Mouse (Mus musculus) myocyte (in vitro differentiated cells): ENCODE measurements around the gene Pard3b. TPM values are rescaled to one million over a fixed set of nuclear protein-coding genes. Genes with fewer than 3 reads are reported as not detected.

ENCODE experiments used
- H3K27me3 ChIP-seq: one replicate; pipeline ENCODE4 v1.6.1; 2011; ENCODE audit not compliant: control insufficient read depth, insufficient read depth, insufficient read length
- H3K36me3 ChIP-seq: one replicate; pipeline ENCODE4 v1.6.1; 2011; ENCODE audit not compliant: control insufficient read depth, insufficient read depth
- H3K4me2 ChIP-seq: one replicate; pipeline ENCODE4 v1.6.1; 2011; ENCODE audit warnings: low read depth, control low read depth
- H3K4me3 ChIP-seq: one replicate; pipeline ENCODE4 v1.5.1; 2011; ENCODE audit warnings: mild to moderate bottlenecking, control low read depth, moderate library complexity
- H3K79me2 ChIP-seq: one replicate; pipeline ENCODE4 v1.6.1; 2011; ENCODE audit not compliant: control insufficient read depth, insufficient read depth
- H3ac ChIP-seq: one replicate; pipeline ENCODE4 v1.6.1; 2011; ENCODE audit not compliant: control insufficient read depth, insufficient read length
- CEBPB ChIP-seq: IDR thresholded peaks from 2 replicates; pipeline ENCODE4 v1.6.1; 2011; ENCODE audit warnings: mild to moderate bottlenecking, moderate library complexity; ENCODE audit not compliant: poor library complexity, insufficient read depth, severe bottlenecking
- E2F4 ChIP-seq: IDR thresholded peaks from one replicate; pipeline ENCODE4 v1.6.1; 2011; ENCODE audit warnings: mild to moderate bottlenecking, control low read depth, moderate library complexity; ENCODE audit not compliant: insufficient read depth
- MAX ChIP-seq: IDR thresholded peaks from one replicate; pipeline ENCODE4 v1.6.1; 2011; ENCODE audit warnings: low read depth, mild to moderate bottlenecking, control low read depth
- MYOD1 ChIP-seq, 3 experiments: IDR thresholded peaks; one replicate each; pipeline ENCODE4 v1.6.1; 2011; ENCODE audit warnings: control low read depth in 2 of 3, low read depth in 2 of 3, mild to moderate bottlenecking in 2 of 3, moderate library complexity in 1 of 3; ENCODE audit not compliant: insufficient read length in 2 of 3, control insufficient read depth in 1 of 3
- MYOG ChIP-seq, 3 experiments: IDR thresholded peaks; one replicate each; pipeline ENCODE4 v1.6.1; 2011; ENCODE audit warnings: control low read depth in 2 of 3, low read depth in 2 of 3, mild to moderate bottlenecking in 2 of 3; ENCODE audit not compliant: insufficient read length in 2 of 3, control insufficient read depth in 1 of 3, insufficient read depth in 1 of 3
- POLR2A ChIP-seq: IDR thresholded peaks from one replicate; pipeline ENCODE4 v1.6.1; 2011; ENCODE audit warnings: low read depth, mild to moderate bottlenecking, control low read depth, moderate library complexity; ENCODE audit not compliant: insufficient read length
- POLR2AphosphoS2 ChIP-seq: IDR thresholded peaks from one replicate; pipeline ENCODE4 v1.6.1; 2011; ENCODE audit warnings: low read depth, control low read depth; ENCODE audit not compliant: insufficient read length
- REST ChIP-seq: IDR thresholded peaks from one replicate; pipeline ENCODE4 v1.6.1; 2011; ENCODE audit warnings: mild to moderate bottlenecking, control low read depth, moderate library complexity; ENCODE audit not compliant: insufficient read depth, insufficient read length
- SRF ChIP-seq: IDR thresholded peaks from one replicate; pipeline ENCODE4 v1.6.1; 2011; ENCODE audit warnings: low read depth; ENCODE audit not compliant: control insufficient read depth, insufficient read length
- TCF12 ChIP-seq: IDR thresholded peaks from one replicate; pipeline ENCODE4 v1.6.1; 2011; ENCODE audit warnings: mild to moderate bottlenecking, control low read depth; ENCODE audit not compliant: poor library complexity, insufficient read depth, severe bottlenecking
- TCF3 ChIP-seq: IDR thresholded peaks from one replicate; pipeline ENCODE4 v1.6.1; 2011; ENCODE audit warnings: low read depth, control low read depth; ENCODE audit not compliant: insufficient read length
- USF1 ChIP-seq: IDR thresholded peaks from one replicate; pipeline ENCODE4 v1.6.1; 2011; ENCODE audit warnings: low read depth, mild to moderate bottlenecking, control low read depth, moderate library complexity
- polyA plus RNA-seq: library from polyadenylated mRNA; unstranded; fragments of >200 nt; fragmentation: generic; extraction: Trizol; gene quantifications from one replicate; pipeline ENCODE4 v1.2.1, GENCODE M21; 2012; ENCODE audit warnings: missing spikeins

The Pard3b gene
- polyA plus RNA-seq, 1 experiment, result 0.17 TPM

DNA sequence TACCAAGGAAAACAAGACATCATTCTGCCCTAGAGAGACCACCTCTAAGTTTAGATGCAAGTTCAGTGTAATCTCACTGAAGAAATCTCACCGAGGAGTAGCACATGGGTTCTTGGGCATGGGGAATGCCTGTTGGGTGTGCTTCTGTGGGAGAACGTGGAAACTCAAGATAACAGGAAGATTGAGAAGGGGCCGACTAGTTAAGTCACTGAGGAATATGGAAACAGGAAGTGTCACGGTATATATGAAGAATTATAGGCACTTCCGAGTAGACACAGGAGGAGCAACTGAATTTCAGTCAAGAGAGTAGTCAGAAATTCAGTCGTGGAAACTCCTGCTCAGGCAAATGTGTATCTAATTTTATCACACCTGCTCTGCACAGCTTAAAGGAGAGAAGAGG is 644.2 kb downstream of the Pard3b start:
- no peaks in the 10 kb centered on the region for H3K27me3 ChIP-seq
- no peak for TF ChIP-seq TCF3
- no peak for TF ChIP-seq SRF
- no peak for TF ChIP-seq USF1
- TF ChIP-seq MYOD1 (IDR thresholded peaks at IDR 0.05; ENCODE audit: control insufficient read depth in 1 of 3, insufficient read length in 2 of 3, low read depth in 2 of 3), result no peak
- no peak for TF ChIP-seq POLR2AphosphoS2
- TF ChIP-seq TCF12, result no peak
- no peak for TF ChIP-seq MYOG (IDR thresholded peaks at IDR 0.05; ENCODE audit: control insufficient read depth in 1 of 3, insufficient read depth in 1 of 3, insufficient read length in 2 of 3, low read depth in 2 of 3)
- no peak for TF ChIP-seq MAX
- TF ChIP-seq CEBPB, result no peak
- no peak for TF ChIP-seq REST
- no peak overlapping the region for H3ac ChIP-seq
- no peak overlapping the region for H3K4me3 ChIP-seq
- no peak overlapping the region for H3K4me2 ChIP-seq
- H3K36me3 ChIP-seq, result no peaks in the 10 kb centered on the region
- no peaks in the 10 kb centered on the region for H3K79me2 ChIP-seq

DNA sequence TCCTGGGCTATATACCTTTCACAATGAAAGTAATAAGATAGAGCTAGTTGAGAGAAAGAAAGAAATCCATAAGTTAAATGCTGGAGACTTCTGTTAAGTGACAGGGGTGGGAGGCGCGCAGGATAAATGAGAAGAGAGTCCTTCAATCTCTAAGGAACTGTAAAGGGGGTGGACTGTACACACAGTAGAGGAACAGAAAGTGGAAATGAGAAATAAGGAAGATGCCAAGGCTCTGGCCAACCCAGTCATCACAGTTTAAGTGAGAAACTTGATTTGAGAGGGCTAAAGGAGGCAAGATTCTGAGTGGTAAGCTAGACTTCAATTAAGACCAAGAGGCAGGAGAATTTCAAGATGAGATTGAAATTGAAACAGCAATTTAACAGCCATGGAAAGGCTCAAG is 645.0 kb downstream of the Pard3b start:
- Histone ChIP-seq H3ac (no peak overlapping the region), H3K4me3 (no peak overlapping the region), H3K36me3 (no peaks in the 10 kb centered on the region), H3K27me3 (no peaks in the 10 kb centered on the region), H3K4me2 (no peak overlapping the region), H3K79me2 (no peaks in the 10 kb centered on the region)
- no peak for TF ChIP-seq MYOG (IDR thresholded peaks at IDR 0.05; ENCODE audit: control insufficient read depth in 1 of 3, insufficient read depth in 1 of 3, insufficient read length in 2 of 3, low read depth in 2 of 3)

DNA sequence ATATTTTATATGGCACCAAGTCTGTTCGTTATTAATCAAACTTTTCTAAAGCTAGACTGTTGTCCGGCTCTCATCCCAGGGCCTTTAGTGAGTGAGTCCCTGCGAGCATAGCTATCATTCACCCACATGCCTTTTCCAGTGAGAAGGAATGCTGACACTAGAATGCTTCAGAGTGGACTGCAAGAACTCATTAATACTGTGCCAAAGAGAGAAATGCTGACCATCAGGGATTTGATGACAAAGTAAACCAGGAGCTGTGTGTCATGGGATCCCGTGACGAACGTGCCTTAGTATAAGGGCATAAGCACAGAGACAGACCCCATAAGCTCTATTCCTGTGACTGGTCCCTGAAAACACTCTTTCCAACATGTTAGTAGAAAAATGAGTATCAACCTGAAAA is 670.8 kb downstream of the Pard3b start:
- Histone ChIP-seq H3K79me2 (no peaks in the 10 kb centered on the region), H3ac (no peak overlapping the region), H3K4me2 (no peak overlapping the region), H3K36me3 (no peaks in the 10 kb centered on the region), H3K27me3 (no peaks in the 10 kb centered on the region), H3K4me3 (no peak overlapping the region)
- TF ChIP-seq E2F4 (no peak), REST (no peak), MYOD1 (IDR thresholded peaks at IDR 0.05; ENCODE audit: control insufficient read depth in 1 of 3, insufficient read length in 2 of 3, low read depth in 2 of 3) (no peak)

DNA sequence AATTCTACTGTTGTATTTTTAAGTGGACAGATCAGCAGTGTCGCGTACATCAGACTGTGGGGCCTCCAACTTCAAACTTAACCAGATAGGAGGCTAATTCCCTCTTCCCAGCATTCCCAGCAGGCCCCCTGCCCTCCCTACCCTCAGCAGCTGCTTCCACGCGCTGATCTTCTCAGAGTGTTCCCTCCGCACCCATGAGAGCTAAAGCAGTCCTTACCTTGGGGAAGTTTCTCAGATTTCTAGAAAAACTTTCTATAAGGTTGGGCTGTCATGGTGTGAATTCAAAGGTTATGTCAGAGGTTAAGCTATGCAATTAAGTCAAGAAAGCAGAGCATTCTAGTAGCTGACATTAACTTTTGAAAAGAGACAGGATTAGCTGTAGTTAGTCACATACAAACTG is 686.6 kb downstream of the Pard3b start:
- H3ac ChIP-seq, result no peak overlapping the region
- H3K4me3 ChIP-seq, result no peak overlapping the region
- H3K36me3 ChIP-seq, result no peaks in the 10 kb centered on the region
- no peaks in the 10 kb centered on the region for H3K27me3 ChIP-seq
- H3K4me2 ChIP-seq, result no peak overlapping the region
- no peak for TF ChIP-seq REST
- TF ChIP-seq E2F4, result no peak
- no peak for TF ChIP-seq MAX
- no peak for TF ChIP-seq POLR2A
- no peak for TF ChIP-seq TCF3
- TF ChIP-seq SRF, result no peak
- TF ChIP-seq POLR2AphosphoS2, result no peak
- no peak for TF ChIP-seq TCF12
- TF ChIP-seq MYOG (IDR thresholded peaks at IDR 0.05; ENCODE audit: control insufficient read depth in 1 of 3, insufficient read depth in 1 of 3, insufficient read length in 2 of 3, low read depth in 2 of 3), result no peak
- TF ChIP-seq CEBPB, result no peak
- no peak for TF ChIP-seq USF1
- no peak for TF ChIP-seq MYOD1 (IDR thresholded peaks at IDR 0.05; ENCODE audit: control insufficient read depth in 1 of 3, insufficient read length in 2 of 3, low read depth in 2 of 3)
- no peaks in the 10 kb centered on the region for H3K79me2 ChIP-seq

DNA sequence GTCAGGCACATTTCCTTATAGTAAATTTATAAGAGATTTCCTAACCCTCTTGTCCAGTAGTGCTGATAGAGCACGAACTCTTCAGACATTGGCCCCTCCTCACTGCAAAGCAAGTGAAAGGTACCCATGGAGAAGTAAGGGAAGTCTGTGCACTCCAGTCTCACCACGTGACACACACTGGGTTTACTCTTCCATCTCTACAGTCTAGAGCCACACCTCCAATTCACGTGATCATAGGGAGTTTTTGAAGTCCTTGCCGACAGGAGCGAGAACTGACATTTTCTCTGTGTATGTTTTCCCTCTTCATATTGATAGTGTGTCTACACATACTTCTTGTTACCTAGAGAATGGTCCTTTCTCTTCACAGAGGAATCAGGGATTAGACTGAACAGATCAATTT is 689.1 kb downstream of the Pard3b start:
- no peaks in the 10 kb centered on the region for H3K27me3 ChIP-seq
- no peak overlapping the region for H3K4me2 ChIP-seq
- no peaks in the 10 kb centered on the region for H3K79me2 ChIP-seq
- no peak overlapping the region for H3K4me3 ChIP-seq
- no peak for TF ChIP-seq CEBPB
- no peak for TF ChIP-seq E2F4
- no peak for TF ChIP-seq SRF
- TF ChIP-seq REST, result no peak
- TF ChIP-seq MYOD1 (IDR thresholded peaks at IDR 0.05; ENCODE audit: control insufficient read depth in 1 of 3, insufficient read length in 2 of 3, low read depth in 2 of 3), result no peak
- no peak for TF ChIP-seq POLR2AphosphoS2
- TF ChIP-seq MYOG (IDR thresholded peaks at IDR 0.05; ENCODE audit: control insufficient read depth in 1 of 3, insufficient read depth in 1 of 3, insufficient read length in 2 of 3, low read depth in 2 of 3), result no peak
- no peak for TF ChIP-seq TCF3
- TF ChIP-seq TCF12, result no peak
- no peak for TF ChIP-seq POLR2A
- TF ChIP-seq USF1, result no peak
- no peak for TF ChIP-seq MAX
- H3K36me3 ChIP-seq, result no peaks in the 10 kb centered on the region
- H3ac ChIP-seq, result no peak overlapping the region
